Mouse (Mus musculus): ENCODE results near the gene Pwp2.

DNA sequence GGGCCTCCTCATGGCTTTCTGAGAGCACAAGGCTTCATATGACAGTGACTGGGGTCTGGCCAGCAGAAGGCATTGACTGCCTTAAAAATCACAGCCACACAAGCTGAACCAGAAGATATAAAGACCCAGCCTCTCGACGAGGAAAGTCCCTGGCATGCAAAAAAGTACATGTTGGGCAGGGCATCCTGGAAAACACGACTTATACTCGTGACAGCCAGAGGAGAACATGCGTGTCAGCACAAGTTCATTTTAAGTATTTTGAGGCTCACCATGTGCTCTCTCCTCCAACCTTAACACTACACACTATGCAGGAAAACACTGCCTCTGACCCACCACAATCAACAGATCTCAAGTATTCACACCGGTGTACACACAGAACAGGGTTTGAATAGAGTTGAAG, 39.2 kb upstream of the Pwp2 start:
- TF ChIP-seq CTCF (IDR thresholded peaks at IDR 0.05): no peak
- no peak for TF ChIP-seq EP300 (IDR thresholded peaks at IDR 0.05)

Data from lung, postnatal 0 days (tissue).